Mouse (Mus musculus) brown adipose tissue, adult 24 weeks (tissue): ENCODE measurements around the gene Plekha7. TPM values are rescaled to one million over a fixed set of nuclear protein-coding genes. Genes with fewer than 3 reads are reported as not detected.

Experiments used
- H3K27ac ChIP-seq: fragments of 200-500 bp; replicated peaks from 2 replicates; pipeline ENCODE4 v1.5.1; 2012; ENCODE audit warnings: low read depth, mild to moderate bottlenecking, low read length
- H3K4me1 ChIP-seq: fragments of 200-500 bp; 2 replicates; pipeline ENCODE4 v1.6.1; 2012; ENCODE audit warnings: low read length, mixed read lengths; ENCODE audit not compliant: control insufficient read depth, insufficient read depth, insufficient read length
- H3K4me3 ChIP-seq: fragments of 200-500 bp; 2 replicates; pipeline ENCODE4 v1.5.1; 2012; ENCODE audit warnings: low read depth, mild to moderate bottlenecking, low read length, moderate library complexity; ENCODE audit not compliant: insufficient read depth
- polyA plus RNA-seq: library from polyadenylated mRNA; stranded (reverse); fragments of >200 nt; gene quantifications from 2 replicates; pipeline ENCODE4 v1.2.4, GENCODE M21; 2012; ENCODE audit not compliant: missing spikeins, insufficient read depth, insufficient read length

Gene Plekha7
- polyA plus RNA-seq, 1 experiment = 0.59 TPM

DNA sequence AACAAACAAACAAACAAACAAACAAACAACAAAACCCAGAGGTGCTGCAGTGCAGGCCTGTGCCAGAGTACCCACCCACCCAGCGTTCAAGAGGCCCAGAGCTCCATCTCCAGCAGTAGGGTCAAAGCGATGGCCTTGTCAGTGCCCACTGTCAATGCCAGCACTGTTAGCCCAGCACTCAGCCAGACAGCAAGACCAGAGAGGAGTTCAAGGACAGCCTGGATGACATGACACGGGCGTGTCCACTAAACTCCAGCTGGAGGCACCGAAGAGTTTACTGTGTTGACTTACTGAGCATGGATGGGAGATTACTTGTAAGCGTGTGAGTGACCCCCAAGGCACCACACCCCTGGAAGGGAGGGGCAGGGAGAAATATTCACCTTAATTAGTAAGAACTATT lies 81.9 kb downstream of the Plekha7 start:
- Histone ChIP-seq H3K4me3 (no peak overlapping the region), H3K4me1 (no peaks in the 10 kb centered on the region), H3K27ac (no peak overlapping the region)

DNA sequence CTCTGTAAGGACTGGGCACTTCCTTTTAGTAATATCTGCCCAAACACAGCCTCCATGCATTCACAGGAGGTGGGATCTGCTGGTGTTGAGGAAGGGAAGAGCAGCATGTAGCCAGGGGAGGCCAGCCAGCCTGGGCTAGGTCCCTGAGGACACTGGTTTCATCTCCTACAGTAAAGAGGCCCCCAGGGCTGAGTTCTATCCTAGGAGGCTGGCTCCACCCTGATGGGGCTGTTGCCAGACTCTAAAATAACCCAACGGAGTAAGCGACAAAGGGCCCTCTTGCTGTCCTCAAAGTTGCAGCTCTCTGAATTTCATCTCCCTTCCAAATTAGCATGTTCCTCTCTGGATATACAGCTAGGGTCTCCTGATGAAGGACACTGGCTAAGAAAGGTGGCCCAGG lies 83.6 kb downstream of the Plekha7 start:
- Histone ChIP-seq H3K4me3 (no peak overlapping the region), H3K4me1 (no peaks in the 10 kb centered on the region), H3K27ac (no peak overlapping the region)

DNA sequence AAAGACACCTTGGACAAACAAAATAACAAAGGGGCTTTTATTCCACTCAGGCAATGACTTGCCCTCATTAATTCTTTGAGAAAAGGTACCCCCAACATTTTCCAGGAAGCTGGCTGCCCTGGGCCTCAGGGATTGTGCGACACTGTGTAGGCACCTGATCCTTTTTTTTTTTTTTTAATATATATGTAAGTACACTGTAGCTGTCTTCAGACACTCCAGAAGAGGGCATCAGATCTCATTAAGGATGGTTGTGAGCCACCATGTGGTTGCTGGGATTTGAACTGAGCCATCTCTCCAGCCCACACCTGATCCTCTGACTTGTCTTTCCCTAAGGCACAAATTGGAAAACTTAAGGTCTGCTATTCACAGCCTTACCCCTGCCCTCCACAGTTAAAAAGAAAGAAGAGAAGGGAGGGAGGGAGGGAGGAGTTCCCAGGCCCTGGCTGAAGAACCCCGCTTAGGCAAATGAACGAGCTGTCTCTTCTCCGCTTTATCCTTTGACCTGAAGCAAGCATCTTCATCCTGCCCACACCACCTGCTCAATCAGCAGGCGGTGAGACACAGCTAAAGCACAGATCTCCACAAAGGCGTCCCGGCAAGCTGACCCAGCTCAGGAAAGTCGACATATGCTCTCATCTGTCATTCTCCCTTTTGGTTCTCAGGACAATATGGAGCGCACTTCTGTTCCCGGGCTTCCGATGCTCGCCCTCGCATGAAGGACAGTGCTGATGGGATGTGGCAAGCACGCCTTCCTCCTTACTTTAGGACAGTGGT lies 85.0 kb downstream of the Plekha7 start:
- Histone ChIP-seq H3K4me3 (no peak overlapping the region), H3K4me1 (no peaks in the 10 kb centered on the region), H3K27ac (no peak overlapping the region)

DNA sequence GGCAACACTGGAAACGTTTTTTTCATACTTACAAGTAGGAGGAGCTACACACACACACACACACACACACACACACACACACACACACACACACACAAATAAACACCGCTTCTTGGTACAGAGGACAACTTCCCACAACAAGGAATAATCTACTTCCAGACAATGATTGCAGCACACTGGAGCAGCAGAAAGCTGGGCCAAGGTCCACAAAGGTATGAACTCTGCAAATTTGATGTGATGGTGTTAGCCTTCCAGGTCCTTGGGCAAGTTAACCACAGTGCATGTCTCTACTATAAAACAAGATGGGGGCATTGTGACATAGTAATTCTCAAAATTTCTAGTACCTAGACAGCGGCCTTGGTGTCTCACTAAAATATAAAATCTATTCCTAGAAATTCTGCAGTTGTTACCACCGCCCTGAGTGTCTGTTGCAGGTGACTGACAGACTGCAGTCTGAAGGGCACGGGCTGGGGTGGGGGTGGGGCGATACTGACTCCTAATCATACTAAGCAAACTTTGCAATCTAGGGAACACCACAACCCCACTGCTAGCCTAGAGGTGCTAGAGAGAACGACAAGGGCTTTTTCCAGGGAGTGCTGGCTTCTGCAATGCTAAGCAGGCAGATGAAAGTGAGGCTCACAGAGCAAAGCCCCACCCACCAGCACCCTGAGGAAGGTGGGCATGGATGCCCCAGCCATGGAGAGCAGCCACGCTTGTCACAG lies 85.7 kb downstream of the Plekha7 start:
- no peak overlapping the region for H3K27ac ChIP-seq
- H3K4me3 ChIP-seq = no peak overlapping the region
- H3K4me1 ChIP-seq = no peaks in the 10 kb centered on the region

DNA sequence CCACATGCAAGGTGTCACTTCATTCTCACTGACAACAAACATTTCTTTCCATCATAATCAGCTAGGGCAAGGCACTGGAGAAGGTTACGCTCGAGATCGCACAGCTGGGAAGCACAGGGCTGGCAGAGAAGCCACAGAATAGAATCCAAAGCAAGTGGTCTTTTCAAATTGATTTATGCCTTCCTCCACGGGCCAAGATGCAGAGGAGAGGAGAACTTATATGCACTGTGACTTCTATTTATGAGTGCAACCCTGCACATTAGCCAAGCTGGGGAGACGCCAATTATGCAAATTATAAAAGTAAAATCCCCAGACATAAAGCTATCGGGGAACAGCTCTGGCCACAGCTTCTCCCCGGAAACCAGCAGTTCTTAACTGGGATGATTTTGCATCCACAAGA lies 86.3 kb downstream of the Plekha7 start:
- H3K4me1 ChIP-seq = no peaks in the 10 kb centered on the region
- H3K27ac ChIP-seq = no peak overlapping the region
- H3K4me3 ChIP-seq = no peak overlapping the region

DNA sequence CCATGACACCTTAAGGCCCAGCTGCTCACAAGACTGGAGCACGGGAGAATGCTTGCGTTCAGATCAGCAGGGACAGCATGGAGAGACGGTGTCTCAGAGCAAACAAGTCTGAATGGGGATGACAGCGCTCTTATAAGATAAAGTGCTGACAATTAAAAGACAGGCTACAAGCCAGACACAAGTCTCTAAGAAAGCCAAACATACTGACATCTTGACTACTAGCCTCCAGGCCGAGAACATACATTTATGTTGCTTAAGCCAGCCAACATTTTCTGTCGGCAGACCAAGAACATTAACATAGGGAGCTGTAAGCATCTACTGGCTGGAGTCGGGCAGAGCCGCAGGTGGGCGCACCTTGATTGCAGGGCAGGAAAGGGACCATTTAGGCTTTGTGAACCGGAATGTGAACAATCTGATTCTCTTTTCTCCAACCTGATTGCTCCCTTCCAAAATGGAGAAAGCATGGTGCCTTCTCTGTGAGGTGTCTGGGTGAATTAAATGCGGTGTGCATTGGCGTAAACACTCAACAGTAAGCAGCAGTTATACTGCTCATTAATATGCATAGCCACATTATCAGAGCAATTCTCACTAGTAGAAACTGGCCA lies 88.0 kb downstream of the Plekha7 start:
- no peak overlapping the region for H3K27ac ChIP-seq
- no peaks in the 10 kb centered on the region for H3K4me1 ChIP-seq
- H3K4me3 ChIP-seq = no peak overlapping the region

DNA sequence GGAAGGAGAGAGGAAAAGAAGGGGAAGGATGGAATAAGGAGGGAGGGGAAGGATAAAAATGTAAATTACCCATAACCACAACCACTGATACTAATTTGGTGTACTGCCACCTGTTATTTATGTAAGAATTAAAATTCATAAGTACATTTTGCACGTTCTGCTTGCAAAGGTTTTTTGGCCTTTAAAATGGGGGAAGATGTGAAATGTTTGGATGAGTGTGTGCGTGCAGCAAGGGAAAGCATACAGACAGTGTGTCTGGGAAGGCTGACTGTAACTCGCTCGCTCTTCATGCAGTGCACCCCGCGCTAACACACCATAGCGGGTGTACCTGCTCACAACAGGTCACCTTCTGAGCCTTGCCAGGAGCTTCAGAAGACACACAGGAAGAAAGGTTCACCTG lies 90.4 kb downstream of the Plekha7 start:
- H3K4me1 ChIP-seq = no peaks in the 10 kb centered on the region

DNA sequence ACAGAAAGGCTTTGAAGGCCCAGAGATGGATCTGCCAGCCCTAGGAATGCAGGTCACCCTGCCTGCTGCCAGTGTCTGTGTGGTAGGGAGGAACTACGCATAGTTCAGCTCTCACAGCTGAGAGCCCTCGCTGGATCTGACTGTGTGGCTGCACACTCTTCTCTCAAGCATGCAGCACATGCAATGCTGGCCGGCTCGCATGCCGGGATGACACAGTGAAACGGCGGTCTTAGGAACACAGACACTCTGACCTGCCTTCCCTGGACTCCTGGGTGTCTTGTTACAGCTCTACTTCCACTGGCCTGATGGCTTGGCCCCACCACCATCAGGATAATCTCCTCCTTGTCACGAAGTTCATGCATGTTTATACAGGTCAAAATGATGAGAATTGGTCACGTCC lies 96.3 kb downstream of the Plekha7 start:
- Histone ChIP-seq H3K4me1 (peaks cover 6% of the 10 kb centered on the region; the same call in 1 of the 2 replicates), H3K4me3 (no peak overlapping the region), H3K27ac (no peak overlapping the region)

More for the DNA sequence above, 90.4 kb downstream of the Plekha7 start:
- no peak overlapping the region for H3K27ac ChIP-seq
- no peak overlapping the region for H3K4me3 ChIP-seq

DNA sequence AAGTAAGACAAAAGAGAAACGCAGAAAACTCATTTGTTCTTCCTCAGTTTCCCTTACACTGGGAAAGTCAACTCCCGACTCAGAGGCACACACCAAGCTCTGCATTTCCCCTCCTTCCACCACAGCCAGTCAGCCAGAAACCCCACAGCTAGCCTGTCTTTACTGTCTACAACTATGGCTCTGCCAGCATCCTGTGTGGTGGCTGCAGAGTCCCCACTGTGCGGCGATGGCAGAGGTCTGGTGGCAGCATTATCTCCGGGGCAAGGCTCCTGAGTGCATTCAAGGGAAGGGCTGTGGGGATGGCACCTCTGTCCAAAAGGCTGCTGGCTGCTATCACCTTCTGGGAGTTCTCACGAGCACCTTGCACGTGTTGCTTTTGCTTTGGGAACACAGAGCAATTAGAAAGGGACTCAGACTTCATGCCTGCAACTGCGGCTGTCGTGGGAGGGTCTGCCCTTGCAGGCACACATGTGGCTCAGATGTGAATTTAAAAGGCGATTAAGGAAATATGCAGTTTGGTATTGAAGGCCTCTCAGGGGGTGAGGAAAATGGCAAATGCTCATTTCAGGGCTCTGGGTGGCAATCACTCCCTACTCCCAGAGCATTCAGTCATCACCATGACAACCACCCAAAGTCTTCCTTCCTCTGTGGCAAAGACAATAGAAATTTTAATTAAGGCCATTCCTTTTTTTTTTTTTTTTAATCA lies 98.1 kb downstream of the Plekha7 start:
- Histone ChIP-seq H3K27ac (no peak overlapping the region), H3K4me1 (peaks cover 7% of the 10 kb centered on the region; the same call in 1 of the 2 replicates), H3K4me3 (no peak overlapping the region)

DNA sequence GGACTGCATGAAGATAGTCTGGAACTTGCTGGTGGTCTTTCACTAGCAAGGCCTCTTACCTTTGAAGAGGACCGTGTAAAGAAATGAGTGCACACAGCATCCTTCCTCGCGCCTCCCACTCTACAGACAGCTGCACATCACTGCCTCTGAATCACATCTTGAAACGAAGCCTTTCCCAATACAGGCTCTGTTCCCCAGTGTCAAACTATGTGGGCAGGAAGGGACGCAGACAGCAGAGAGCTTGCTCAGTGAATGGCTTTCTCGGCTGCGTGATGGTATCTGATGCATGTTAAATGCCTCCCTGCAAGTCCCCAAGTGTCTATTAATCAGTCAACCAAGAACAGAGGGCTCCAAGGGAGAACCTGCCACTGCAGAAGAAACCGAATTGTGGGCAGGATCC lies 99.3 kb downstream of the Plekha7 start:
- peaks cover 8% of the 10 kb centered on the region for H3K4me1 ChIP-seq
- no peak overlapping the region for H3K27ac ChIP-seq
- no peak overlapping the region for H3K4me3 ChIP-seq

DNA sequence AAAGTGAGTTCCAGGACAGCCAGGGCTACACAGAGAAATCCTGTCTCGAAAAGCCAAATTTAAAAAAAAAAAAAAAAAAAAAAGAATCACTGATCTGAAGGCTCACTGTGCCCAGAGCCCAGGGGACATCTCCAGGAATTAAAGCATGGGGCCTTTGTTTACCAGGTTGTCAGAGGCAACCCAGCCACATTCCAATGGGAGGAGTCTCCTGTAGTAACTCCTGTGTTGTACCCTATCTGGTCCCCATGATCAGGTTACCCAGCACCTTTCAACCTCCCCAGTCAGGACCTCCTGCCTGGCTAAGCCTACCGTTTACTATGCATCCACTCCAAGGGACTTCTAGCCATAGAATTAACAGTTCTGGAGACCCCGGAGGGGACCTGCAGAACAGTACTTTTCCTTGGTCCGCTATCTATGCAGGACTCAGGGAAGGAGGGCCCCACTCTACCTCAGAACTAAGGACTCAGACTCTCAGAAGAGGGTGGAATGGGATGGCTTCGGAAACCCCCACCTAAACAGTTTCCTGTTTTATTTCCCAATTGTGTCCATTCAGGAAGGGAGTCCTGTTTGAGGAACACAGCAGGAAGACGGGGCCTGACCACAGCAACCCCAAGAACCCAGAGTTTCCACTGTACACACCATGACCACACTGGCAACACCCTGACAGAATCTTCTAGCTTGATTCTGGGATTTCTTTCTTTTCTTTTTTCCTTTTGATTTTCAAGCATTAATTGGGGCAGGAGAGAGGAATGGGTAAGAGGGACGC lies 101.2 kb downstream of the Plekha7 start:
- Histone ChIP-seq H3K4me3 (no peak overlapping the region), H3K4me1 (peaks cover 12% of the 10 kb centered on the region), H3K27ac (0 out of 2 replicates have a peak overlapping the region, but pooled peaks have one; percentile 39)

DNA sequence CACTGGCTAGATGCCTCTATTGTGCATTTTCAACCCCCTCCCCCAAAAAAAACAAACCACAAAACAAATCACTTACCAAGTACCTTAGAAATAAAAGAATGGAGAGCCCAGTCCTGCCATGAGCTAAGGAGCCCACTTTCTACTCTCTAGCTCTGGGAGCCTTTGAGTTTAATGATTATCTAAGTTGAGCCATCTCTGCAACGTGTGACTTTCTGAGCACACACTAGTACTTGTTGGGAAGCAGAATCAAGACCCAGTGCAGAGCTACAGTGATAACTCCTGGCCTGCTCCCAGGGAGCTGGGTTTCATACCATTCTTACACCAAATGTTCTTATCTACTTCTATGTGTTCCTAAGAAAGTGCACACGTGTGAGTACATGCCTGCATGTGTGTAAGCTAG lies 102.7 kb downstream of the Plekha7 start:
- Histone ChIP-seq H3K4me1 (peaks cover 15% of the 10 kb centered on the region), H3K4me3 (no peak overlapping the region), H3K27ac (no peak overlapping the region)

DNA sequence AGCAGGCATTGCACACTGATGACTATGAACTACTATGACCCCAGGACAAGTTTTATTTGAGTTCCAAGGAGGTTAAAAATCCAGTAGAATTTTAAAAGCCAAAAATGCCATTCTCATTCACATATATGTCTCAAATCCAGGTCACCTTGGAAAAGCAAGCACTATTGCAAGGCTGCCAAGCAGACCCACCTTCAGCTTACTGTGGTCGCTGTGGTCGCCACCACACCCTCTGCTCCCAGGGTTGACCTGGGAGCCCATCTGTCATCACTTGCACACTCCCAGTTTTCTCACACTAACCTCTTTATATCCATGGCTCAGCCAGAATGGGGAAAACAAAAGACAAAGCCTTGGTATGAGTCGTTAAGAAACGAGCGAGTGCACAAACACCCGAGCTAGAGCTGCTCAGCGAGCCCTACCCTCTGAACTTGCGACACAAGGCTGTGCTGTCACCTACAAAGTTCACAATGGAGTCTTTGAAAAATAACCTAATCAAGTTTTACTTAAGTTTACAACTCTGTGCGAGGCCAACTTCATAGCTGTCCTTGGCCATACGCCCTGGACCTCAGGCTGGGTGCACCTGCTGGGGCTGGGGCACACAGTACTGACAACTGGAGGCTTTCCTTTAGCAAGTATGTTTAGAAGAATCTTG lies 106.0 kb downstream of the Plekha7 start:
- H3K27ac ChIP-seq = no peak overlapping the region
- H3K4me3 ChIP-seq = no peak overlapping the region
- H3K4me1 ChIP-seq = peaks cover 14% of the 10 kb centered on the region

DNA sequence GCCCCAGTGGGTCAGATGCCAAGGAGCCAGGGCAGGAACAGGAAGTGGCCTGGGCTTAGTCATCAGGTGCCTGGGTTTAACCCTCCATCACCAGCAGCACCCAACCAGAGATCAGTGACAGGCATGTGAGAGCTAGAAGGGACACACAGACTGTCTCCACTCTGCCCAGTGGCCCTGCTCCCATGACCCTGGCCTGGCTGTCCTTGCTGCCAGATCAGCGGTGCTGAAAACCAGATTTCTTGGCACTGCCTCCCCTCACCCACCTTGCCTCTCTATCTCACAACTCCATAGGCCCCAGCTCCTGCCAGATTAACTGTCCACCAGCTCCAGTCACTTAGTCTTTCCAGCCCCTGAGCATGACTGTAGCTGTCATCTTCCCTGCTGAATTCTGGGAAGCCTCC lies 107.2 kb downstream of the Plekha7 start:
- H3K27ac ChIP-seq = no peak overlapping the region; the same call in 1 of the 2 replicates
- H3K4me3 ChIP-seq = no peak overlapping the region
- H3K4me1 ChIP-seq = peaks cover 11% of the 10 kb centered on the region
